Mouse (Mus musculus) heart, postnatal 0 days (tissue): ENCODE data around the gene Pcca. TPM values are rescaled to one million over a fixed set of nuclear protein-coding genes. Genes with fewer than 3 reads are reported as not detected.
A peak's percentile ranks its signal among the peaks of the same experiment; 100 is the strongest.

ENCODE experiments used
- ATAC-seq: fragments of 200-750 bp; cut with Nextera tagmentation; 2 replicates; pipeline ENCODE4 v1.8.0; 2017; ENCODE audit warnings: low read depth, moderate number of reproducible peaks, moderate library complexity; ENCODE audit not compliant: insufficient read depth
- DNase-seq: peaks from one replicate; pipeline ENCODE4 v3.0.0-alpha.2; 2016; ENCODE audit warnings: low spot score
- H3K27ac ChIP-seq: fragments of 300-500 bp; sonication (generic); 2 replicates; pipeline ENCODE4 v1.5.1; 2014; ENCODE audit warnings: low read depth, mild to moderate bottlenecking
- H3K27me3 ChIP-seq: fragments of 300-500 bp; sonication (generic); 2 replicates; pipeline ENCODE4 v1.6.1; 2014; ENCODE audit warnings: low read length, mixed read lengths; ENCODE audit not compliant: control insufficient read depth, insufficient read depth
- H3K36me3 ChIP-seq: fragments of 300-500 bp; sonication (generic); replicated peaks from 2 replicates; pipeline ENCODE4 v1.6.1; 2014; ENCODE audit warnings: low read length, mixed read lengths; ENCODE audit not compliant: control insufficient read depth, insufficient read depth
- H3K4me1 ChIP-seq: fragments of 300-500 bp; sonication (generic); 2 replicates; pipeline ENCODE4 v1.6.1; 2014; ENCODE audit warnings: antibody characterized with exemption; ENCODE audit not compliant: control insufficient read depth, insufficient read depth
- H3K4me2 ChIP-seq: fragments of 300-500 bp; sonication (generic); 2 replicates; pipeline ENCODE4 v1.6.1; 2014; ENCODE audit warnings: low read depth, mild to moderate bottlenecking, low read length, moderate library complexity
- H3K4me3 ChIP-seq: fragments of 300-500 bp; sonication (generic); 2 replicates; pipeline ENCODE4 v1.5.1; 2014; ENCODE audit warnings: low read depth, low read length
- H3K9ac ChIP-seq: fragments of 300-500 bp; sonication (generic); replicated peaks from 2 replicates; pipeline ENCODE4 v1.6.1; 2014; ENCODE audit warnings: low read depth, low read length, mixed read lengths
- H3K9me3 ChIP-seq: fragments of 300-500 bp; sonication (generic); replicated peaks from 2 replicates; pipeline ENCODE4 v1.6.1; 2016; ENCODE audit warnings: low read length; ENCODE audit not compliant: control insufficient read depth
- CTCF ChIP-seq: IDR thresholded peaks from 2 replicates; pipeline ENCODE4 v1.5.1; 2016; ENCODE audit warnings: antibody characterized with exemption, control low read depth, low read depth
- EP300 ChIP-seq: IDR thresholded peaks from 2 replicates; pipeline ENCODE4 v1.6.1; 2016; ENCODE audit warnings: antibody characterized with exemption, low read depth
- WGBS: fragments of 180-500 bp; shearing (Covaris S2); extraction: QIAGEN DNeasy Blood & Tissue Kit; methylation state at CpG from one replicate; pipeline ENCODE4 v1.1.7; 2014; 5-methylcytosine and 5-hydroxymethylcytosine counted together
- polyA plus RNA-seq: library from polyadenylated mRNA; unstranded; fragments of >200 nt; fragmentation: Nextera tagmentation; extraction: Ambion mirVana; gene quantifications from 2 replicates; pipeline ENCODE4 v1.2.1, GENCODE M21; 2015
- total RNA-seq: library from RNA; depleted of rRNA; stranded (reverse); fragments of >200 nt; gene quantifications from 2 replicates; pipeline ENCODE4 v1.2.3, GENCODE M21; 2014; ENCODE audit warnings: low replicate concordance

Pcca gene
- total and polyA plus RNA-seq, 2 experiments from 2014 or later = 17.0 to 31.2 TPM

DNA sequence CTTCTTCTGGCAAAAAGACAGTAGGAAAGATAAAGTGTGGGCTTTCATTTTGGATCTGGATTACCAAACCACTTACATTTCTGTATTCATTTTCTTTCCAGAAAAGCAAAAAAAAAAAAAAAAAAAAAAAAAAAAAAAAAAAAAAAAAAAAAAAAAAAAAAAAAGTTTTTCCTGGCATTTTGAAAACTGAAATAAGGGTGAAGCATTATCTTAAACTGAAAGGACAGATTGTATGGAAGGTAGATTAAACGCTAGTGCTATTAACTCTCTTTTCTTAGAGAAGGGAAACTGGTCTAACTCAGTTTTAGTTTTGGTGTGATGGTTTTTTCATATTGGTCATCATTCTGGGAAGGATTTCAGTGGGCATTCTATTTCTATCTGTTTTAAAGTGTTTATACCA, 42.1 kb upstream of the Pcca start:
- TF ChIP-seq CTCF (no peak), EP300 (no peak)
- Histone ChIP-seq H3K9ac (no peak overlapping the region), H3K4me2 (no peak overlapping the region), H3K4me3 (no peak overlapping the region), H3K36me3 (no peaks in the 10 kb centered on the region), H3K27ac (no peak overlapping the region), H3K4me1 (no peaks in the 10 kb centered on the region), H3K27me3 (peaks cover 69% of the 10 kb centered on the region), H3K9me3 (0 out of 2 replicates have a peak, but pooled peaks cover 5% of the 10 kb centered on the region)
- 64% methylated on average over 1 of the region's 1 CpGs for WGBS
- ATAC-seq (no peak), DNase-seq (no peak)

DNA sequence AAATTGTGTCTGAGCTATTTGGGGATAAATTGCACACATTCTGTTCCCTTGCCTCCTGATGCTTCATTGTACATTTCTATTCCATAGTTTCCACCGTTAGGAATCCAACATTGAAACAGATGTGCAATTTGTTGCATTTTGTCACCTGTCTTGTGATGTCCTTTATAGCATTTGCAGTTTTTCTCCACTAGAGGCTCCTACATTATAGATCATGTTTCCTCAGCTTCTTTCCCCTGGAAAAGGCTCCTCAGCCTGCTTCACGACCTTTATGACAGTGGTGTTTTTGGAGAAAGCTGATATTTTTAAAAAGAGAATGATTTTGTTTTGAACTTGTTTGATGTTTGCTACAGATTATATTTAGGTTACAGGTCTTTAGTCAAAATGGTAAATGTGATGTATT, 25.1 kb upstream of the Pcca start:
- H3K27ac ChIP-seq = no peak overlapping the region
- H3K9ac ChIP-seq = no peak overlapping the region
- H3K9me3 ChIP-seq = no peaks in the 10 kb centered on the region
- no peaks in the 10 kb centered on the region for H3K36me3 ChIP-seq
- TF ChIP-seq CTCF (peak; percentile 51), EP300 (no peak)
- no peak overlapping the region for H3K4me2 ChIP-seq
- no peaks in the 10 kb centered on the region for H3K4me1 ChIP-seq
- DNase-seq (no peak), ATAC-seq (no peak)
- WGBS = 16% methylated on average over 2 of the region's 2 CpGs
- no peak overlapping the region for H3K4me3 ChIP-seq
- H3K27me3 ChIP-seq = peaks cover 4% of the 10 kb centered on the region; the same call in 1 of the 2 replicates

DNA sequence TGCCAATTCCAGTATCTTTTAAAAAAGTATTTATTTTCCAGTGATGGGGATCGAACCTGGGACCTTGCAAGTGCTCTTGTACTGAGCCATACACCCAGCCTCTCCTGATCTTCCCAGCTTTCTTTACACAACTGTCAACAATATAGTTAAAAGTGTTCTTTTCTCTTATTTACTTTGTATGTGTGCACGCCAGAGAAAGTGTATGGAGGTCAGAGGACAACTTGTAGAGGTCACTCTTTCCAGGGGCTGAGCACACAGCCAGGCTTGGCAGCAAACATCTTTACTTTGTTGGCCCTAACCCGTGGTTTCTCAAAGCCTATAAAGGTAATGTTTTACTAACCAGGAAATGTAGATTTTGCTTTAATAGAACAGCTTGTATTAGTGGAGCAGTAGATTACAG, 22.6 kb upstream of the Pcca start:
- TF ChIP-seq CTCF = no peak
- TF ChIP-seq EP300 = no peak
- Histone ChIP-seq H3K4me2 (no peak overlapping the region), H3K4me3 (no peak overlapping the region), H3K27ac (no peak overlapping the region), H3K4me1 (no peaks in the 10 kb centered on the region), H3K9me3 (no peaks in the 10 kb centered on the region), H3K27me3 (peaks cover 4% of the 10 kb centered on the region; the same call in 1 of the 2 replicates), H3K36me3 (no peaks in the 10 kb centered on the region), H3K9ac (no peak overlapping the region)
- 64% methylated on average over 3 of the region's 3 CpGs for WGBS
- DNase-seq (no peak), ATAC-seq (no peak)

DNA sequence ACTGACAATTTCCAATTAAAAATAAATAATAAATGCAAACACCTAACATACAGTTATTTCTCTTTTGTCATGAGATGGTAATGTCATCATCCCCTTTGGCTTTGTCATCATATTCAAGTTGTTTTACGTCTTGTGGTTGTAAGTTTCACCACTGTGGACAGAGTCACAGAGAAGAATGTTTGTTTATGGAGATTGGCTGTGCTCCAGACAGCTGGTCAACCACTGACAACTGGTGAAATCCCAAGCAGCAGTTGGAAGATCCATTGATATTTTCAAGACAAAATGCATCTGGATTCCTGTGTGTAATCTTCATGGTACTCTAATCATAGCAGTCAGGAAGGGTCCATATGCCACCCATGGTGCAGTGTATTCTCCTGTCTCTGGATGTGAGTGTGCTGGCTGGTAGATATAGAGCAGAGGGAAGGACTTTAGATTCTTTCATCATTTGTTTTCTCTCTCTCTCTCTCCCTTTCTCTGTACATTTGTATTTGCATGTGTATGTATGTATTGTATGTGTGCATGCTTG, 20.6 kb upstream of the Pcca start:
- Histone ChIP-seq H3K27me3 (peaks cover 4% of the 10 kb centered on the region; the same call in 1 of the 2 replicates), H3K27ac (no peak overlapping the region), H3K36me3 (no peaks in the 10 kb centered on the region), H3K4me1 (no peaks in the 10 kb centered on the region), H3K4me3 (no peak overlapping the region), H3K9me3 (no peaks in the 10 kb centered on the region), H3K4me2 (no peak overlapping the region), H3K9ac (no peak overlapping the region)
- TF ChIP-seq CTCF (no peak), EP300 (no peak)
- ATAC-seq (no peak), DNase-seq (no peak)
- 52% methylated on average over 1 of the region's 1 CpGs for WGBS

DNA sequence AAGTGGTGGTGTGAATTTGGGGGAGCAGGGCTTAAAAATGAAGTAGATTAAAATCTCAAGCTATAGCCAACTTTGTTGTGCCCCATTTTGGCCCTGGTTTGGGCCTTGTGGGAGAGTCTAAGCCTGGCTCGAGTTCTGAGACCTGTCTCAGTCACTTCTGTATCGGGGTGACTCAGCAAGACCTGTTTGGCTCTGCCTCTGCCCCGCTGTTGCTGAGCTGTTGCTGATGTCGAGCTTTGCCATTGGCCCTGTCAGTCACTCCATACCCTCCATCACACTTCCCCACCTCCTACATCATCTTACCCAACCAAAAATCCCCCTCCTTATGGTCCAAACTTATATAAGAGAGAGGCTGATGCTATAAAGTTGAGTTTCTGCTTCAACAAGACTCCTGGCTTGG, 5.6 kb upstream of the Pcca start:
- H3K4me1 ChIP-seq = no peaks in the 10 kb centered on the region

DNA sequence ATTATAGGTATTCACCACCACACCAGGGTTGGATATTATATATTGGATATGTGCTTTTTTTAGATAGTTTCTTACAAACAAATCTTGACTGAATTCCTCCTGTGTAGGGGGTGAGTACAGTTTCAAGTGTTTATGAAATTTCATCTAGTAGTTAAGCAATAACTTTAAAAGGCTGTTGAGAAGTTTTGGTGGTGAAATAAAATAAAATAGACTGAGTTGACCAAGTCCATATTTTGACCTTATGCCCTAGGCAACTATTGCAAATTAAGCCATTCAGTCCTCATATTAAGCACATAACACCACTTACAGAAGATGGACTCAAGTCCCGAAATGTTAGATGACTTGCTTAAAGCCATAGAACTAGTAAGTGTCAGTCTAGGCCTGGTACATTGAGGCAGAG, 1.9 kb downstream of the Pcca start:
- Histone ChIP-seq H3K27ac (no peak overlapping the region), H3K9me3 (no peaks in the 10 kb centered on the region), H3K4me2 (no peak overlapping the region), H3K4me1 (no peaks in the 10 kb centered on the region), H3K9ac (no peak overlapping the region), H3K27me3 (no peaks in the 10 kb centered on the region), H3K36me3 (no peaks in the 10 kb centered on the region), H3K4me3 (no peak overlapping the region)
- no peak for ATAC-seq
- WGBS = 94% methylated on average over 1 of the region's 1 CpGs
- DNase-seq = no peak
- TF ChIP-seq CTCF (no peak), EP300 (no peak)

More for the DNA sequence above, 5.6 kb upstream of the Pcca start:
- Histone ChIP-seq H3K27ac (no peak overlapping the region), H3K9ac (no peak overlapping the region), H3K4me2 (no peak overlapping the region), H3K36me3 (no peaks in the 10 kb centered on the region), H3K27me3 (no peaks in the 10 kb centered on the region), H3K4me3 (no peak overlapping the region), H3K9me3 (peaks cover 7% of the 10 kb centered on the region; the same call in 1 of the 2 replicates)
- WGBS = 77% methylated on average over 4 of the region's 4 CpGs
- ATAC-seq = no peak
- no peak for DNase-seq
- no peak for TF ChIP-seq CTCF
- no peak for TF ChIP-seq EP300
